ENCODE assay signal across 23 mouse cellular contexts in genomic region chr12:5165411-5165810, GRCm38 (mm10).
DNase-seq lines count a peak whose midpoint lies in the region; ATAC-seq and TF ChIP-seq lines count a peak whose summit lies in the region.
"Had no signal": no experiment of that assay in that cellular context is flagged by ENCODE, and none has a peak within 500 bp of the region (broad histone marks: within the 10 kb centered on the region; RNA-seq: fewer than 3 reads in every experiment).

No protein-coding gene starts in this region.

- peak; percentile 13; the same call in 1 of the 2 replicates for ATAC-seq in hindbrain, embryonic 12.5 days (ENCODE audit: low FRiP score)
- ATAC-seq in hindbrain, postnatal 0 days = no peak
- ATAC-seq in kidney, embryonic 15.5 days (replicated peaks; ENCODE audit: low FRiP score) = no peak
- ATAC-seq: forebrain, embryonic 15.5 days; liver, embryonic 12.5 days; Patski had no signal

- no peaks in the 10 kb centered on the region for H3K4me1 ChIP-seq in hindbrain, embryonic 12.5 days
- no peaks in the 10 kb centered on the region for H3K4me1 ChIP-seq in hindbrain, postnatal 0 days (ENCODE audit: insufficient read depth, low read length)
- no peaks in the 10 kb centered on the region for H3K4me1 ChIP-seq in kidney, embryonic 15.5 days
- H3K4me1 ChIP-seq in brown adipose tissue, adult 24 weeks (ENCODE audit: control insufficient read depth, insufficient read depth, insufficient read length, low read length) = no peaks in the 10 kb centered on the region
- H3K4me1 ChIP-seq: liver, embryonic 12.5 days had no signal

- WGBS in hindbrain, embryonic 12.5 days = 64% methylated on average over 9 of the region's 9 CpGs
- WGBS in hindbrain, postnatal 0 days = 73% methylated on average over 9 of the region's 9 CpGs
- 44% methylated on average over 9 of the region's 9 CpGs for WGBS in kidney, embryonic 15.5 days

- H3K9ac ChIP-seq in hindbrain, embryonic 12.5 days = no peak overlapping the region
- no peak overlapping the region for H3K9ac ChIP-seq in hindbrain, postnatal 0 days (replicated peaks; ENCODE audit: low read length)
- H3K9ac ChIP-seq in kidney, embryonic 15.5 days = no peak overlapping the region
- H3K9ac ChIP-seq: forebrain, embryonic 15.5 days; limb, embryonic 13.5 days; liver, embryonic 12.5 days; midbrain, embryonic 15.5 days had no signal

- H3K9me3 ChIP-seq in hindbrain, embryonic 12.5 days (replicated peaks) = no peaks in the 10 kb centered on the region
- no peaks in the 10 kb centered on the region for H3K9me3 ChIP-seq in hindbrain, postnatal 0 days (ENCODE audit: low read length)
- H3K9me3 ChIP-seq in kidney, embryonic 15.5 days (replicated peaks) = no peaks in the 10 kb centered on the region
- H3K9me3 ChIP-seq: embryonic facial prominence, embryonic 10.5 days; forebrain, embryonic 15.5 days; limb, embryonic 13.5 days; liver, embryonic 12.5 days; midbrain, embryonic 15.5 days had no signal

- TF ChIP-seq CTCF in hindbrain, postnatal 0 days (IDR thresholded peaks at IDR 0.05; ENCODE audit: low read depth) = no peak

- H3K4me2 ChIP-seq in hindbrain, embryonic 12.5 days (replicated peaks) = no peak overlapping the region
- no peak overlapping the region for H3K4me2 ChIP-seq in hindbrain, postnatal 0 days (ENCODE audit: low read depth, low read length)
- H3K4me2 ChIP-seq in kidney, embryonic 15.5 days = no peak overlapping the region
- H3K4me2 ChIP-seq: forebrain, embryonic 15.5 days; limb, embryonic 13.5 days; liver, embryonic 12.5 days; midbrain, embryonic 15.5 days had no signal

- no peaks in the 10 kb centered on the region for H3K27me3 ChIP-seq in hindbrain, embryonic 12.5 days
- H3K27me3 ChIP-seq in hindbrain, postnatal 0 days (ENCODE audit: insufficient read depth, low read length) = no peaks in the 10 kb centered on the region
- no peaks in the 10 kb centered on the region for H3K27me3 ChIP-seq in kidney, embryonic 15.5 days
- H3K27me3 ChIP-seq: forebrain, embryonic 15.5 days; limb, embryonic 13.5 days; liver, embryonic 12.5 days; midbrain, embryonic 15.5 days; Patski had no signal

- H3K36me3 ChIP-seq in hindbrain, embryonic 12.5 days = no peaks in the 10 kb centered on the region
- no peaks in the 10 kb centered on the region for H3K36me3 ChIP-seq in hindbrain, postnatal 0 days (ENCODE audit: insufficient read depth, low read length)
- no peaks in the 10 kb centered on the region for H3K36me3 ChIP-seq in kidney, embryonic 15.5 days
- H3K36me3 ChIP-seq: embryonic facial prominence, embryonic 10.5 days; forebrain, embryonic 15.5 days; limb, embryonic 13.5 days; liver, embryonic 12.5 days; midbrain, embryonic 15.5 days had no signal

- no peak overlapping the region for H3K4me3 ChIP-seq in hindbrain, embryonic 12.5 days
- H3K4me3 ChIP-seq in hindbrain, postnatal 0 days (ENCODE audit: low read length) = no peak overlapping the region
- no peak overlapping the region for H3K4me3 ChIP-seq in kidney, embryonic 15.5 days (replicated peaks)
- no peak overlapping the region for H3K4me3 ChIP-seq in brown adipose tissue, adult 24 weeks (ENCODE audit: insufficient read depth, low read depth, low read length)
- H3K4me3 ChIP-seq: embryonic facial prominence, embryonic 10.5 days; forebrain, embryonic 15.5 days; heart, adult 2 months; limb, embryonic 13.5 days; liver, embryonic 12.5 days; midbrain, embryonic 15.5 days; myocyte had no signal

- H3K27ac ChIP-seq in hindbrain, embryonic 12.5 days = no peak overlapping the region
- H3K27ac ChIP-seq in hindbrain, postnatal 0 days = no peak overlapping the region
- no peak overlapping the region for H3K27ac ChIP-seq in kidney, embryonic 15.5 days
- H3K27ac ChIP-seq in brown adipose tissue, adult 24 weeks (replicated peaks; ENCODE audit: low read depth, low read length) = peak overlapping the region; percentile 23; the same call in 1 of the 2 replicates
- H3K27ac ChIP-seq: embryonic facial prominence, embryonic 10.5 days; forebrain, embryonic 15.5 days; heart, adult 2 months; limb, embryonic 13.5 days; liver, embryonic 12.5 days; macrophage; midbrain, embryonic 15.5 days had no signal

- DNase-seq in hindbrain, postnatal 0 days (ENCODE audit: low spot score) = no peak
- DNase-seq in kidney, postnatal 14 days = peak; percentile 29
- peak; percentile 54 for DNase-seq in lung, postnatal 10 days
- no peak for DNase-seq in cerebellum, adult 11 months
- no peak for DNase-seq in retina, postnatal 1 day
- DNase-seq: adrenal gland, postnatal 36 days; cerebellum, adult 11-12 months; heart, adult 2 months; kidney, postnatal 36 days; layer of hippocampus, postnatal 36 days; thymus, adult 2 months; thymus, postnatal 4 days had no signal

Comparison
In these comparisons a context has a peak if more than half of its experiments do, and no peak if none do; other contexts are left out.
1. DNase-seq: peak in kidney, postnatal 14 days (single experiment) and lung, postnatal 10 days (single experiment); none in hindbrain, postnatal 0 days (single experiment), cerebellum, adult 11 months (single experiment) and retina, postnatal 1 day (single experiment).